Mouse (Mus musculus): Measurements from ENCODE around the gene Igfbp5.

DNA sequence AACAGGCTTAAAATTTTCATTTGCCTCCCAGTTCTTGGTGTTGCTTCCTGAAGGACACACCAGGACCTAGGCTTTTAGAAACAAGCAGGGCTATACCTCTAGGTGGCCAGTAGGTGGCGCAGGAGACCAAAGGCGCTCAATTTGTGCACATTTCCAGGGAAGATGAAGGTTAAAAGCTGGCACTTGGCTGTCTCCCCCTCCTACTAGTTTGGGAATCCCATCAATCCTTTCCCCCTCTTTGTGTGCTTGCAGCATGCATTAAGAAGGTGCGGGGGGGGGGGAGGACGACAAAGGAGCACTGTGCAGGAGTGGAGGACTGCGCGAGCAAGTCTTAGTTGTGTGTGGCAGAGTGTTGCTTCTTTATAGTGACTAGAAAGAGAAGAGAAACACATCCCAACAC is 8.8 kb downstream of the Igfbp5 start:
- TF ChIP-seq CTCF (IDR thresholded peaks at IDR 0.05; ENCODE audit: low read depth, low read length) (peak; percentile 94), POLR2A (IDR thresholded peaks at IDR 0.05; ENCODE audit: insufficient read depth, low read length) (no peak)
